Mouse (Mus musculus): ENCODE data around the gene Mmel1. TPM values are rescaled to one million over a fixed set of nuclear protein-coding genes. Genes with fewer than 3 reads are reported as not detected.

Gene Mmel1
- polyA plus RNA-seq, 1 experiment from 2014 or later: 0.09 TPM

- Histone ChIP-seq H3K27ac (peak overlapping the region; percentile 81), H3K36me3 (replicated peaks) (no peaks in the 10 kb centered on the region), H3K4me1 (peaks cover 32% of the 10 kb centered on the region), H3K27me3 (ENCODE audit: poor library complexity, severe bottlenecking) (peaks cover 27% of the 10 kb centered on the region), H3K9me3 (peaks cover 3% of the 10 kb centered on the region; the same call in 1 of the 2 replicates), H3K4me3 (peak overlapping the region; percentile 68)
- DNase-seq (ENCODE audit: extremely low spot score, low spot score): no peak
- WGBS: 77% methylated on average over 6 of the region's 6 CpGs
These were observed 28.5 kb downstream of the Mmel1 start for GRCm38 (mm10) chr4:154897676-154898465.

GRCm38 (mm10) chr4:154898506-154899446 is 29.4 kb downstream of the Mmel1 start, which contains the start of gene Fam213b:
Fam213b (minus strand) TSS chr4:154899135.
- peaks cover 32% of the 10 kb centered on the region for H3K4me1 ChIP-seq
- DNase-seq (ENCODE audit: extremely low spot score, low spot score): peak; percentile 90
- H3K27me3 ChIP-seq (ENCODE audit: poor library complexity, severe bottlenecking): peaks cover 27% of the 10 kb centered on the region
- H3K4me3 ChIP-seq: peak within 1 kb of the TSS; percentile 68
- H3K36me3 ChIP-seq (replicated peaks): no peaks in the 10 kb centered on the region
- H3K27ac ChIP-seq: peak within 1 kb of the TSS; percentile 81
- peaks cover 3% of the 10 kb centered on the region; the same call in 1 of the 2 replicates for H3K9me3 ChIP-seq
- 4% methylated on average over 43 of the region's 43 CpGs for WGBS

GRCm38 (mm10) chr4:154902371-154902770 is 33.0 kb downstream of the Mmel1 start:
- H3K36me3 ChIP-seq (replicated peaks): no peaks in the 10 kb centered on the region
- peaks cover 3% of the 10 kb centered on the region; the same call in 1 of the 2 replicates for H3K9me3 ChIP-seq
- 91% methylated on average over 2 of the region's 2 CpGs for WGBS
- no peak overlapping the region for H3K27ac ChIP-seq
- H3K4me1 ChIP-seq: peaks cover 40% of the 10 kb centered on the region
- DNase-seq (ENCODE audit: extremely low spot score, low spot score): no peak
- H3K4me3 ChIP-seq: no peak overlapping the region
- H3K27me3 ChIP-seq (ENCODE audit: poor library complexity, severe bottlenecking): peaks cover 12% of the 10 kb centered on the region

GRCm38 (mm10) chr4:154904185-154905071 is 35.0 kb downstream of the Mmel1 start:
- Histone ChIP-seq H3K4me1 (peaks cover 27% of the 10 kb centered on the region), H3K4me3 (peak overlapping the region; percentile 56), H3K36me3 (replicated peaks) (no peaks in the 10 kb centered on the region), H3K27ac (peak overlapping the region; percentile 84), H3K27me3 (ENCODE audit: poor library complexity, severe bottlenecking) (no peaks in the 10 kb centered on the region), H3K9me3 (peaks cover 3% of the 10 kb centered on the region; the same call in 1 of the 2 replicates)
- 3% methylated on average over 16 of the region's 16 CpGs for WGBS
- peak; percentile 80 for DNase-seq (ENCODE audit: extremely low spot score, low spot score)

- Histone ChIP-seq H3K4me3 (no peak overlapping the region), H3K27me3 (ENCODE audit: poor library complexity, severe bottlenecking) (no peaks in the 10 kb centered on the region), H3K36me3 (replicated peaks) (no peaks in the 10 kb centered on the region), H3K4me1 (peaks cover 42% of the 10 kb centered on the region), H3K27ac (peak overlapping the region; percentile 78), H3K9me3 (no peaks in the 10 kb centered on the region)
- WGBS: 53% methylated on average over 17 of the region's 17 CpGs
- DNase-seq (ENCODE audit: extremely low spot score, low spot score): peak; percentile 65
These were observed 38.4 kb downstream of the Mmel1 start for GRCm38 (mm10) chr4:154907833-154908232.

GRCm38 (mm10) chr4:154908490-154908889 is 39.1 kb downstream of the Mmel1 start:
- no peaks in the 10 kb centered on the region for H3K27me3 ChIP-seq (ENCODE audit: poor library complexity, severe bottlenecking)
- H3K4me3 ChIP-seq: no peak overlapping the region
- H3K36me3 ChIP-seq (replicated peaks): no peaks in the 10 kb centered on the region
- H3K27ac ChIP-seq: peak overlapping the region; percentile 78; the same call in 1 of the 2 replicates
- H3K9me3 ChIP-seq: no peaks in the 10 kb centered on the region
- H3K4me1 ChIP-seq: peaks cover 42% of the 10 kb centered on the region
- no peak for DNase-seq (ENCODE audit: extremely low spot score, low spot score)
- WGBS: 89% methylated on average over 5 of the region's 5 CpGs

- peak overlapping the region; percentile 60 for H3K27ac ChIP-seq
- H3K9me3 ChIP-seq: no peaks in the 10 kb centered on the region
- H3K27me3 ChIP-seq (ENCODE audit: poor library complexity, severe bottlenecking): no peaks in the 10 kb centered on the region
- 14% methylated on average over 15 of the region's 15 CpGs for WGBS
- DNase-seq (ENCODE audit: extremely low spot score, low spot score): no peak
- H3K36me3 ChIP-seq (replicated peaks): no peaks in the 10 kb centered on the region
- peak overlapping the region; percentile 26 for H3K4me3 ChIP-seq
- H3K4me1 ChIP-seq: peaks cover 26% of the 10 kb centered on the region
These were observed 41.5 kb downstream of the Mmel1 start for GRCm38 (mm10) chr4:154910606-154911522.

GRCm38 (mm10) chr4:154911644-154912043 is 42.3 kb downstream of the Mmel1 start:
- Histone ChIP-seq H3K4me1 (peaks cover 26% of the 10 kb centered on the region), H3K36me3 (replicated peaks) (no peaks in the 10 kb centered on the region), H3K4me3 (no peak overlapping the region), H3K27me3 (ENCODE audit: poor library complexity, severe bottlenecking) (no peaks in the 10 kb centered on the region), H3K9me3 (no peaks in the 10 kb centered on the region), H3K27ac (peak overlapping the region; percentile 60; the same call in 1 of the 2 replicates)
- no peak for DNase-seq (ENCODE audit: extremely low spot score, low spot score)
- WGBS: 78% methylated on average over 2 of the region's 2 CpGs

- no peak for DNase-seq (ENCODE audit: extremely low spot score, low spot score)
- 92% methylated on average over 3 of the region's 3 CpGs for WGBS
- H3K27ac ChIP-seq: 0 out of 2 replicates have a peak overlapping the region, but pooled peaks have one; percentile 8
- H3K27me3 ChIP-seq (ENCODE audit: poor library complexity, severe bottlenecking): no peaks in the 10 kb centered on the region
- no peaks in the 10 kb centered on the region for H3K36me3 ChIP-seq (replicated peaks)
- peaks cover 18% of the 10 kb centered on the region for H3K4me1 ChIP-seq
- H3K4me3 ChIP-seq: no peak overlapping the region
- no peaks in the 10 kb centered on the region for H3K9me3 ChIP-seq
These were observed 44.5 kb downstream of the Mmel1 start for GRCm38 (mm10) chr4:154913845-154914244.

- DNase-seq (ENCODE audit: extremely low spot score, low spot score): no peak
- Histone ChIP-seq H3K4me3 (no peak overlapping the region), H3K36me3 (replicated peaks) (no peaks in the 10 kb centered on the region), H3K27me3 (ENCODE audit: poor library complexity, severe bottlenecking) (no peaks in the 10 kb centered on the region), H3K9me3 (no peaks in the 10 kb centered on the region), H3K4me1 (peaks cover 18% of the 10 kb centered on the region), H3K27ac (no peak overlapping the region)
- WGBS: 92% methylated on average over 4 of the region's 4 CpGs
These were observed 44.9 kb downstream of the Mmel1 start for GRCm38 (mm10) chr4:154914252-154914651.

- no peak overlapping the region for H3K4me3 ChIP-seq
- H3K27me3 ChIP-seq (ENCODE audit: poor library complexity, severe bottlenecking): no peaks in the 10 kb centered on the region
- no peak overlapping the region for H3K27ac ChIP-seq
- H3K36me3 ChIP-seq (replicated peaks): no peaks in the 10 kb centered on the region
- no peak for DNase-seq (ENCODE audit: extremely low spot score, low spot score)
- WGBS: 82% methylated on average over 3 of the region's 3 CpGs
- H3K4me1 ChIP-seq: peaks cover 18% of the 10 kb centered on the region
- H3K9me3 ChIP-seq: no peaks in the 10 kb centered on the region
These were observed 45.3 kb downstream of the Mmel1 start for GRCm38 (mm10) chr4:154914707-154915106.
